ENCODE assay signal across 12 mouse cellular contexts in genomic region chr1:91820531-91820930, GRCm38 (mm10). TPM values are rescaled to one million over a fixed set of nuclear protein-coding genes. Genes with fewer than 3 reads are reported as not detected.
"Had no signal": no experiment of that assay in that cellular context is flagged by ENCODE, and none has a peak within 500 bp of the region (broad histone marks: within the 10 kb centered on the region; RNA-seq: fewer than 3 reads in every experiment).

No protein-coding gene starts in this region.

- H3K9me3 ChIP-seq: limb, embryonic 12.5 days; liver, embryonic 13.5 days; midbrain, embryonic 13.5 days; neural tube, embryonic 13.5 days had no signal

- H3K36me3 ChIP-seq: liver, embryonic 13.5 days; midbrain, embryonic 13.5 days; neural tube, embryonic 13.5 days had no signal

- H3K4me3 ChIP-seq: left cerebral cortex, adult 2 months; limb, embryonic 12.5 days; liver, embryonic 13.5 days; midbrain, embryonic 13.5 days; neural tube, embryonic 13.5 days had no signal

- H3K27ac ChIP-seq: left cerebral cortex, adult 2 months; limb, embryonic 12.5 days; liver, embryonic 13.5 days; midbrain, embryonic 13.5 days; neural tube, embryonic 13.5 days had no signal

- H3K9ac ChIP-seq: limb, embryonic 12.5 days; liver, embryonic 13.5 days; liver, postnatal 0 days; midbrain, embryonic 13.5 days; neural tube, embryonic 13.5 days had no signal

- DNase-seq: kidney, adult 8-10 months; kidney, postnatal 25 days; liver; liver, embryonic 13.5 days; liver, postnatal 0 days; thymus, postnatal 36 days had no signal

- H3K27me3 ChIP-seq: limb, embryonic 12.5 days; liver, embryonic 13.5 days; midbrain, embryonic 13.5 days; neural tube, embryonic 13.5 days had no signal

- ATAC-seq: liver, postnatal 0 days; midbrain, embryonic 13.5 days had no signal

- H3K4me2 ChIP-seq: limb, embryonic 12.5 days; liver, embryonic 13.5 days; midbrain, embryonic 13.5 days; neural tube, embryonic 13.5 days had no signal

- H3K4me1 ChIP-seq: liver, embryonic 13.5 days had no signal

RNA-seq across cellular contexts. Expression of gene Twist2, which starts 19.3 kb away (rescaled TPM):
- total RNA-seq: megakaryocyte progenitor cell, adult 5-6 weeks; monocyte, adult 5-6 weeks had no signal
